Mouse (Mus musculus) adrenal gland, adult 18-20 months (tissue): ENCODE measurements at regions not wholly inside any gene's neighbourhood (a gene's known extent, or its start where the extent isn't known, plus 50 kb on each side); places are given as distances from the start of the nearest gene placed in this dataset.

Experiments
- DNase-seq, 2 experiments: peaks; one replicate each; pipeline ENCODE4 v3.0.0; 2021 to 2022; ENCODE audit warnings: low spot score in 2 of 2

GRCm38 (mm10) chr3:121902246-121902645, 50.1 kb upstream of the Arhgap29 start:
- DNase-seq, result no peak

- no peak for DNase-seq
Measured at GRCm38 (mm10) chr3:121900429-121900844, 51.9 kb upstream of the Arhgap29 start.

- no peak for DNase-seq
Measured at GRCm38 (mm10) chr3:121897821-121898574, 54.3 kb upstream of the Arhgap29 start.

GRCm38 (mm10) chr3:121893606-121894005, 58.7 kb upstream of the Arhgap29 start:
- no peak for DNase-seq

- DNase-seq, result no peak
Measured at GRCm38 (mm10) chr3:121892675-121893074, 59.7 kb upstream of the Arhgap29 start.

GRCm38 (mm10) chr3:121891338-121891737, 61.0 kb upstream of the Arhgap29 start:
- no peak for DNase-seq

- DNase-seq, result no peak
Measured at GRCm38 (mm10) chr3:121890563-121890962, 61.8 kb upstream of the Arhgap29 start.

- DNase-seq, result no peak
Measured at GRCm38 (mm10) chr3:121886870-121887605, 65.3 kb upstream of the Arhgap29 start.

GRCm38 (mm10) chr3:121886309-121886708, 66.0 kb upstream of the Arhgap29 start:
- peak in 1 of 2 experiments; percentile 20 for DNase-seq

GRCm38 (mm10) chr3:121885265-121886178, 66.8 kb upstream of the Arhgap29 start:
- DNase-seq, result no peak

GRCm38 (mm10) chr3:121884328-121885248, 67.8 kb upstream of the Arhgap29 start:
- DNase-seq, result peak; percentile 84 to 88

- DNase-seq, result no peak
Measured at GRCm38 (mm10) chr3:121880355-121880754, 65.3 kb upstream of the Abcd3 start.

- DNase-seq, result no peak
Measured at GRCm38 (mm10) chr3:121875072-121875471, 60.0 kb upstream of the Abcd3 start.

GRCm38 (mm10) chr3:121874576-121874975, 59.5 kb upstream of the Abcd3 start:
- peak in 1 of 2 experiments; percentile 29 for DNase-seq

- no peak for DNase-seq
Measured at GRCm38 (mm10) chr3:121873572-121873971, 58.5 kb upstream of the Abcd3 start.

- DNase-seq, result no peak
Measured at GRCm38 (mm10) chr3:121872685-121873084, 57.6 kb upstream of the Abcd3 start.

- DNase-seq, result no peak
Measured at GRCm38 (mm10) chr3:121871795-121872194, 56.7 kb upstream of the Abcd3 start.

GRCm38 (mm10) chr3:121870726-121871125, 55.6 kb upstream of the Abcd3 start:
- DNase-seq, result no peak

- DNase-seq, result no peak
Measured at GRCm38 (mm10) chr3:121869694-121870093, 54.6 kb upstream of the Abcd3 start.

GRCm38 (mm10) chr3:121867301-121867700, 52.2 kb upstream of the Abcd3 start:
- DNase-seq, result no peak
